Mouse (Mus musculus) midbrain, embryonic 13.5 days (tissue): ENCODE measurements around the gene Btbd11. TPM values are rescaled to one million over a fixed set of nuclear protein-coding genes. Genes with fewer than 3 reads are reported as not detected.
A peak's percentile ranks its signal among the peaks of the same experiment; 100 is the strongest.

Experiments
- ATAC-seq: fragments of 200-750 bp; cut with Nextera tagmentation; 2 replicates; pipeline ENCODE4 v1.8.0; 2017; ENCODE audit warnings: mild to moderate bottlenecking, moderate TSS enrichment, moderate library complexity
- H3K27ac ChIP-seq: fragments of 300-500 bp; sonication (generic); 2 replicates; pipeline ENCODE4 v1.5.1; 2015; ENCODE audit warnings: inconsistent platforms, mild to moderate bottlenecking, moderate library complexity
- H3K27me3 ChIP-seq: fragments of 300-500 bp; sonication (generic); 2 replicates; pipeline ENCODE4 v1.6.1; 2015; ENCODE audit warnings: mild to moderate bottlenecking, inconsistent platforms
- H3K36me3 ChIP-seq: fragments of 300-500 bp; sonication (generic); 2 replicates; pipeline ENCODE4 v1.6.1; 2015; ENCODE audit warnings: mild to moderate bottlenecking, inconsistent platforms
- H3K4me1 ChIP-seq: fragments of 300-500 bp; sonication (generic); replicated peaks from 2 replicates; pipeline ENCODE4 v1.6.1; 2015; ENCODE audit warnings: inconsistent platforms
- H3K4me2 ChIP-seq: fragments of 300-500 bp; sonication (generic); replicated peaks from 2 replicates; pipeline ENCODE4 v1.6.1; 2015; ENCODE audit warnings: moderate library complexity, mild to moderate bottlenecking, inconsistent platforms
- H3K4me3 ChIP-seq: fragments of 300-500 bp; sonication (generic); replicated peaks from 2 replicates; pipeline ENCODE4 v1.5.1; 2015; ENCODE audit warnings: mild to moderate bottlenecking, inconsistent platforms
- H3K9ac ChIP-seq: fragments of 300-500 bp; sonication (generic); replicated peaks from 2 replicates; pipeline ENCODE4 v1.6.1; 2015; ENCODE audit warnings: mild to moderate bottlenecking, inconsistent platforms
- H3K9me3 ChIP-seq: fragments of 300-500 bp; sonication (generic); 2 replicates; pipeline ENCODE4 v1.6.1; 2016; ENCODE audit warnings: mild to moderate bottlenecking, inconsistent platforms
- WGBS: fragments of 180-500 bp; shearing (Covaris S2); methylation state at CpG from one replicate; pipeline ENCODE4 v1.1.7; 2015; 5-methylcytosine and 5-hydroxymethylcytosine counted together
- polyA plus RNA-seq: library from polyadenylated mRNA; unstranded; fragments of >200 nt; fragmentation: Nextera tagmentation; extraction: Ambion mirVana; gene quantifications from 2 replicates; pipeline ENCODE4 v1.2.1, GENCODE M21; 2015

The Btbd11 gene
- polyA plus RNA-seq, 1 experiment from 2014 or later, result 10.7 TPM

DNA sequence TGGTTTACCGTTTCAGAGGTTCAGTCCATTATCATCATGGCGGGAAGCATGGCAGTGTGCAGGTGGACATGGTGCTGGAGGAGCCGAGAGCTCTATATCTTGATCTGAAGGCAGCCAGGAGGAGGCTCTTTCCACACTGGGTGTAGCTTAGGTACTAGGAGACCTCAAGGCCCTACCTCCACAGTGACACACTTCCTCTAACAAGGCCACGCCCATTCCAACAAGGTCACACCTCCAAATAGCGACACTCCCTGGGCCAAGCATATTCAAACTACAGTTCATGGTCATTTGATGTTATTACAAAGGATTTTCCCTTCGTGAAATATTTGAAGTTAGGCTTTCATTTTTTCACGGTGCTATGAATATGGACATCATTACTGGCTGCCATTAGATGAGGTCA, 3.6 kb upstream of the Btbd11 start:
- Histone ChIP-seq H3K4me2 (no peak overlapping the region), H3K4me1 (peaks cover 8% of the 10 kb centered on the region), H3K4me3 (no peak overlapping the region), H3K9me3 (no peaks in the 10 kb centered on the region), H3K27ac (no peak overlapping the region), H3K27me3 (0 out of 2 replicates have a peak, but pooled peaks cover 7% of the 10 kb centered on the region), H3K9ac (no peak overlapping the region), H3K36me3 (no peaks in the 10 kb centered on the region)
- no peak for ATAC-seq
- 92% methylated on average over 7 of the region's 7 CpGs for WGBS

DNA sequence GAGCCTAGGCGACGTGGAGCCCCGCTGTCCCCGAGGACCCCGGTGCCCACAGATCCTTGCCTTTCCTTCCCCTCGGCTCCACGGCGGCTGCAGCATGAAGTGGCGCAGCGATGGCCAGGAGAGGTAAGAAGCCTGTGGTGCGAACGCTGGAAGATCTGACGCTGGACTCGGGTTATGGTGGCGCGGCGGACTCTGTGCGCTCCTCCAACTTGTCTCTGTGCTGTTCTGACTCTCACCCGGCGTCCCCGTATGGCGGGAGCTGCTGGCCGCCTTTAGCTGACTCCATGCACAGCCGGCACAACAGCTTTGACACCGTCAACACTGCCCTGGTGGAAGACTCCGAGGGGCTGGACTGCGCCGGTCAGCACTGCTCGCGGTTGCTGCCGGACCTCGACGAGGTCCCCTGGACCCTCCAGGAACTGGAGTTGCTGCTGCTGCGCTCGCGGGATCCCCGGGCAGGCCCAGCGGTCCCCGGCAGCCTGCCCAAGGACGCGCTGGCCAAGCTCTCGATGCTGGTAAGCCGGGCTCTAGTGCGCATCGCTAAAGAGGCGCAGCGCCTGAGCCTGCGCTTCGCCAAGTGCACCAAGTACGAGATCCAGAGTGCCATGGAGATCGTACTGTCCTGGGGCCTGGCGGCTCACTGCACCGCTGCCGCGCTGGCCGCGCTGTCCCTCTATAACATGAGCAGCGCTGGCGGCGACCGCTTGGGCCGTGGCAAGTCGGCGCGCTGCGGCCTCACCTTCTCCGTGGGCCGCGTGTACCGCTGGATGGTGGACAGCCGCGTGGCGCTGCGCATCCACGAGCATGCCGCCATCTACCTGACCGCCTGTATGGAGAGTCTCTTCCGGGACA, 831 bp downstream of the Btbd11 start:
- Histone ChIP-seq H3K27me3 (peaks cover 12% of the 10 kb centered on the region; the same call in 1 of the 2 replicates), H3K9ac (peak overlapping the region; percentile 78), H3K4me1 (peaks cover 35% of the 10 kb centered on the region), H3K27ac (peak overlapping the region; percentile 74), H3K4me3 (peak overlapping the region; percentile 68), H3K36me3 (no peaks in the 10 kb centered on the region), H3K4me2 (peak overlapping the region; percentile 100), H3K9me3 (no peaks in the 10 kb centered on the region)
- WGBS, result under 1% methylated on average over 78 of the region's 78 CpGs
- ATAC-seq, result peak; percentile 28

DNA sequence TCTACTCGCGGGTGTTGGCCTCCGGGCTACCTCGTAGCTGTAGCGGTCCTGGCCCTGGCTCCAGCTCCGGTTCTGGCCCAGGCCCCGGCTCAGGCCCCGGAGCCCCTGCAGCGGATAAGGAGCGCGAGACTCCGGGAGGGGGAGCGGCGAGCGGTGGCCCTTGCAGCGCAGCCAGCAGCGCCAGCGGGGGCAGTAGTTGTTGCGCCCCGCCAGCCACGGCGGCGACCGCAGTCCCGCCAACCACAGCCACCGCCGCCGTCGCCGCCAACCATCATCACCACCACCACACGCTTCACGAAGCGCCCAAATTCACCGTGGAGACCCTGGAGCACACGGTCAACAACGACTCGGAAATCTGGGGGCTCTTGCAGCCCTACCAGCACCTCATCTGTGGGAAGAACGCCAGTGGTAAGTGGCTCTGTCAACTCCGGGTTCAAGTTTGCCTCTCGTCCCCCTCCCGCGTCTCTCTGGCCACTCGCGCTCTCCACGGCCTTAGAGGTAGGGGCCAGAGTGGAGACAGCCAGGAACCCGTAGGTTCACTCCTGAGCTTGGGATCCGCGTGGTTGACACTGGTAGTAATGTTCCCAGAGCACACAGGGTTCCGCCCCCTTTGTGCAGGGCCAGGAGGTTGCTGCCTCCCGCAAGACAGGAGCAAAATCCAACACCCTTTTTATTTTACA, 1.6 kb downstream of the Btbd11 start:
- Histone ChIP-seq H3K27me3 (peaks cover 12% of the 10 kb centered on the region; the same call in 1 of the 2 replicates), H3K4me2 (peak overlapping the region; percentile 100), H3K4me3 (peak overlapping the region; percentile 68), H3K9me3 (no peaks in the 10 kb centered on the region), H3K9ac (peak overlapping the region; percentile 78), H3K36me3 (no peaks in the 10 kb centered on the region), H3K27ac (peak overlapping the region; percentile 30; the same call in 1 of the 2 replicates), H3K4me1 (peaks cover 36% of the 10 kb centered on the region)
- WGBS, result under 1% methylated on average over 50 of the region's 50 CpGs
- peak; percentile 8; the same call in 1 of the 2 replicates for ATAC-seq

DNA sequence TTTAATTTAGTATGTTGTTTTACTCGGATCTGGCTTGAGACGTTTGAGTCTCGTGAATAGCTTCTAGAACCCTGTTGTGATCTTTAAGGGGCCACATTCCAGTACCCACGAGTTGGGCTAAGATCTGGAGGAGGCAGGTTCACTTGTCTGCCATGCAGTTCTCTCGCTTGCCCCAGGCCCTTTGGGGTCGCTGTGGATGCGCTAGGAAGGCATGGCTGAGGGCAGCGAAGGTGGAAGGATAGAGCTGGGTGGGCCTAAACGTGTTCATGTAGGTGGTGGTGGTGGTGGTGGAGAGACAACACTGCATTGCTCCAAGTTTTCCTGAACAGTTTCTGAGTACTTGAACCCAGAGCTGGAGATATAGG, 2.1 kb downstream of the Btbd11 start:
- WGBS, result 0% methylated on average over 9 of the region's 9 CpGs
- Histone ChIP-seq H3K27me3 (peaks cover 12% of the 10 kb centered on the region; the same call in 1 of the 2 replicates), H3K9ac (peak overlapping the region; percentile 78; the same call in 1 of the 2 replicates), H3K4me3 (peak overlapping the region; percentile 68), H3K4me2 (peak overlapping the region; percentile 100), H3K27ac (no peak overlapping the region), H3K9me3 (no peaks in the 10 kb centered on the region), H3K36me3 (no peaks in the 10 kb centered on the region), H3K4me1 (peaks cover 41% of the 10 kb centered on the region)
- ATAC-seq, result peak; percentile 28

DNA sequence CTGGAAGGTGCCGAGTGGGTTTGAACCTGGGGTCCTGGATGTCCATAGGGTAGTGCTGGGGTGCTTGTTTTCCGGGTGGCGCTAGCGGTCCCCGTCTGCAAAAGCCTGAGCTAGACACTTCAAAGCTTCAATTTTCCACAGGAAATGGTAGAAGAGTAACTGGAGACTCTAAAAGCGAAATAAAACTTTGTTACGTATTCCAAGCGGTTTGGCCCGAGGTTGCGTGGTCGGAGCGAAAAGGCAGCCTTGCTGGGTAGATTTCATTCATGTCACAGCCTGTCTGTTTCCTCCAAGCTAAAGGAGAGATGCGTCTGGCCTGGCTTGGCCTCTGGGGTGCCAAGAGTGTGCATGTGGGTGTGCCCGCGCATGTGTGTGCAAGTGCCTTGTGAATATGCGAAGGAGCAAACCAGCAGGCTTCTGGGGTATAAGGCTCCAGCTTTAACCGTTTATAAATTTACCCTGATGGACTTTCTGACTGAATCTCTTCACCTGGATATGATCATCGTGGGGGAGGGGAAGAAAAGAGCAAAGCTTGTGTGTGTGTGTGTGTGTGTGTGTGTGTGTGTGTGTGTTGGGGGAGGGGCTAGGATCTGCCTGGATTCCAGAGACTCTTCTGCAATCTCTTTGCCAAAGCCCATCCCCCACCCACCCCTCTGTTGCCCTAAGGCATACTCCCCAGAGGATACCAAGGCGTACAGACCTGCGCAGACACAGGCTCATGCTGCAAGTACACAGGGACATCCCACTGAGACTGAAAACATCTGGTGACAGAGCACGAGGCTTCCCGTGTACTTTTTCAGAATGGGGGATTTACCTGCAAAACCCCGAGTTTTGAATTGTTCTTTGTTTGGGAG, 2.9 kb downstream of the Btbd11 start:
- H3K9ac ChIP-seq, result no peak overlapping the region
- H3K27me3 ChIP-seq, result peaks cover 9% of the 10 kb centered on the region; the same call in 1 of the 2 replicates
- no peak for ATAC-seq
- no peaks in the 10 kb centered on the region for H3K9me3 ChIP-seq
- H3K27ac ChIP-seq, result no peak overlapping the region
- H3K4me1 ChIP-seq, result peaks cover 47% of the 10 kb centered on the region
- H3K36me3 ChIP-seq, result no peaks in the 10 kb centered on the region
- peak overlapping the region; percentile 68 for H3K4me3 ChIP-seq
- WGBS, result 50% methylated on average over 23 of the region's 23 CpGs
- H3K4me2 ChIP-seq, result peak overlapping the region; percentile 100

DNA sequence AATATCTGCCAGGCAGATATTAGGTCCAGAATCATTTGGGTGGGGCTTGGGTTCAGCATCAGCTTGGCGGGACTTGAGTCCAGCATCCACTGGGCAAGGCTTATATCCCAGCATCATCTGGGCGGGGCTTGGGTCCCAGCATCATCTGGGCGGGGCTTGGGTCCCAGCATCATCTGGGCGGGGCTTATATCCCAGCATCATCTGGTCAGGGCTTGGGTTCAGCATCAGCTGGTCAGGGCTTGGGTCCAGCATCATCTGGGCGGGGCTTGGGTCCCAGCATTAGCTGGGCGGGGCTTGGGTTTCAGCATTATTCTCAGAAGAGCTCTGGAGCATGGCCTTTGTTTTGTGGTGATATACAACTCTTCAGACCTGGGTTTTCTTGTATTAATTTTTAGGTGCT, 6.4 kb downstream of the Btbd11 start:
- WGBS, result 78% methylated on average over 6 of the region's 6 CpGs
- H3K9me3 ChIP-seq, result no peaks in the 10 kb centered on the region
- H3K4me3 ChIP-seq, result no peak overlapping the region
- ATAC-seq, result no peak
- H3K9ac ChIP-seq, result no peak overlapping the region
- no peak overlapping the region for H3K27ac ChIP-seq
- peaks cover 46% of the 10 kb centered on the region for H3K4me1 ChIP-seq
- no peaks in the 10 kb centered on the region for H3K36me3 ChIP-seq
- peaks cover 4% of the 10 kb centered on the region; the same call in 1 of the 2 replicates for H3K27me3 ChIP-seq
- H3K4me2 ChIP-seq, result no peak overlapping the region

DNA sequence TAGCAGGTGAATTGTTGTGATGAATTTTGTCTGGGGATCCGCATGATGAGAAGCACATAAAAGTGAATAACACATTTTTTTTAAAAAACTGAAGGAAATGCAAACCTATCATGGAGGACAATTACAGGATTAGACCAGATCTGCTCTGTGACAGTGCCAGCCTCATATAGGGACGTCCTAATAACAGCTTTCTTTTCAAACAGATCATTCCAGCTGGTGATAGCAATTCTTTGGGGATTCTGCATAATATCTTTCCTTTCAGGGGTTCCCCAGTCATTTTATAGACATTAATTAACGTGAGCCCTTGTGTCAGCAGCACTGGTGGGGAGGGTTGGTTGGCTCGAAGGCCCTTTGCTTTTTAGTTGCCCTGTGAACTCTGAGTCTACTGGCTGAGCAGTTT, 7.9 kb downstream of the Btbd11 start:
- Histone ChIP-seq H3K9ac (no peak overlapping the region), H3K36me3 (no peaks in the 10 kb centered on the region), H3K4me1 (peaks cover 31% of the 10 kb centered on the region), H3K4me3 (no peak overlapping the region), H3K27ac (no peak overlapping the region), H3K4me2 (no peak overlapping the region), H3K27me3 (no peaks in the 10 kb centered on the region), H3K9me3 (no peaks in the 10 kb centered on the region)
- ATAC-seq, result 0 out of 2 replicates have a peak, but pooled peaks have one; percentile 31
- WGBS, result 28% methylated on average over 4 of the region's 4 CpGs

DNA sequence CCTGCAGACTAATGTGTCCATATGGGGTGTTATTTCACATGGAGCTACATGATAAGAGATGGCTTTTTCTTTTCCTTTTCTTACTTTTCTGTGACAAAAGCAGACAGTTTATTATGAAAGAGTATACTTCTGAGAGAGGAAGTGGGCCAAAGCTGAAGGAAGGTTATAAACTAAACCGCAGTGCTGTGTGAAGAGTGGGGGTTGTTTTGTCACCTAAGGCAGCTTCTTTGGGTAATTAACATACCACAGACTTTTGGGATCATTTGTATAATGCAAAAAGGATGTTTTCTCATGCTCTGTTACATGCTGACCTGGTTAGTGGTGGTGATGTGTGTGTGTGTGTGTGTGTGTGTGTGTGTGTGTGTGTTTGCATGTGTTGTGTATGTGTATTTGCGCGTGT, 24.5 kb downstream of the Btbd11 start:
- no peaks in the 10 kb centered on the region for H3K9me3 ChIP-seq
- no peak for ATAC-seq
- no peaks in the 10 kb centered on the region for H3K27me3 ChIP-seq
- no peaks in the 10 kb centered on the region for H3K4me1 ChIP-seq
- no peak overlapping the region for H3K4me3 ChIP-seq
- H3K27ac ChIP-seq, result no peak overlapping the region
- no peak overlapping the region for H3K4me2 ChIP-seq
- 86% methylated on average over 3 of the region's 3 CpGs for WGBS
- H3K9ac ChIP-seq, result no peak overlapping the region
- H3K36me3 ChIP-seq, result no peaks in the 10 kb centered on the region

DNA sequence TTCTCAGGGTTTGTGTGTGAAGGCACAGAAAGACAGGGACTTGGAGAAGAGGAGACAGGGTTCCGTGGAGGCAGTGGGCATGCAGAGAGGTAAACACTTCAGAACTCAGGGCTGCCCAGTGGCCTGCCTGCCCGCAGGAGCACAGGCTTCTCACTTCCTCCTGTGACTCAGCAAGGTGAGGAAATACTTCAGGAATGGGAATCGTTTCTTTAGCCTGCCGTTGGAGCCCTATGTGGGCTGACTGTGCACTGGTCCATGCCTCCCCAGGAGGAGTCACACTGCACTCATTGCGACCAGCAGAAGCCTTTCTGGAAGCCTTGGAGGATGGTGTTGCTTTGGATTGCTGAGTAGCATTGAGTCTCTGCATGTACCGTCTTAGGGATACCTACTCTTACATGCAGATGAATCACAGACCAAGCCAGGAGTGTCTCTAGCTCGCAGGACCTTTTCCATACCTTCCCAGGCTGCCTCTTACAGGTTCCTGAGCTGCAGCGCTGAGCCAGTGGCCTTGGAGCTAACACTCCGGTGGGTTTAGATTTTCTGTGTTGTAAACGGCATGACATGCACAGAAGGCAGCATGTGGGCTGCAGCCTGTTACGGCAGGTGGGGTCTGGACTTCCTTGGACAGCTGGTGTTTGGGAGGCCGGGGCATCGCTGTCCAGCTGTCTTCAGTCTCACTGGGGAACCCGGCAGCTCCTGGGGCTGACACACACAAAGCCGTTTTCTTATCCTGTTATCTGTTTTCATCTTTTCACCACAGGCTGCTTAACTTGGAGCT, 34.4 kb downstream of the Btbd11 start:
- WGBS, result 48% methylated on average over 15 of the region's 15 CpGs
- ATAC-seq, result peak; percentile 79
- Histone ChIP-seq H3K27ac (peak overlapping the region; percentile 1), H3K9ac (no peak overlapping the region), H3K36me3 (no peaks in the 10 kb centered on the region), H3K27me3 (no peaks in the 10 kb centered on the region), H3K4me2 (peak overlapping the region; percentile 14; the same call in 1 of the 2 replicates), H3K4me1 (peaks cover 19% of the 10 kb centered on the region), H3K4me3 (no peak overlapping the region), H3K9me3 (no peaks in the 10 kb centered on the region)

DNA sequence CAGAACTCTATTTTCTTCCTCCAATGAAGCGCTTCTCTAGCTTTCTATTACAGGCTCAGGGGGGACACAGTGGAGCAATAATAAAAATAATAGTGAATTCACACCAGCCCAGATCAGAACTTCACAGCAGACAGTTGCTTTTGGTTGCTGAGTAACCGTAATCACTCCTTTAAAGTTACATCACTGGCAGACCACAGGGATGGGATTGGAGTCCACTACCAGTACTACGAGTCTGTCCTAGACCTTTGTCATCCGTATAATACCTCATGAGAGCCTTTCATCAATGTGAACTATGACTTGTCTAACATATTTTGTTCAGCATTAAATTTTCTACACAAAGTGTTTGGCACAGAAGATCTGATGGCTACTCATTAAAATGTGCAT, 35.0 kb downstream of the Btbd11 start:
- peak overlapping the region; percentile 1 for H3K27ac ChIP-seq

DNA sequence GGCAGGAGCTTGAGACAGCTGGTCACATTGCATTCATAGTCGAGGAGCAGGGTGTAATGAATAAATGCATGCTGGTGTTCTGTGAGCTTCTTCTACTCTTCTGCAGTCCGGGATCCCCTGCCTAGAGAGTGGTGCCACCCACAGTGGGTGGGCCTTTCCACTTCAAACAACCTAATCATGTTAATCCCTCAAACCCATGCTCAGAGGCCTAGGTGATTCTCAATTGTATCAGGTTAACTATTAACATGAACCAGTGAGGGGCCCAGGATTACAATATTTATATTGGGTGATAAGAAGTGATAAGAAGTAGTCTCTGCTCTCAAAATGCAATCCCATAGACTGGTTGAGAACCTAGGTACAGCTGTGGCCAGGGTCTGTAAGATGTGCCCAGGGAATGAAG, 39.1 kb downstream of the Btbd11 start:
- ATAC-seq, result no peak
- no peak overlapping the region for H3K27ac ChIP-seq
- no peak overlapping the region for H3K4me2 ChIP-seq
- 71% methylated on average over 2 of the region's 2 CpGs for WGBS
- no peaks in the 10 kb centered on the region for H3K27me3 ChIP-seq
- no peak overlapping the region for H3K9ac ChIP-seq
- H3K9me3 ChIP-seq, result no peaks in the 10 kb centered on the region; the same call in 1 of the 2 replicates
- no peaks in the 10 kb centered on the region for H3K36me3 ChIP-seq
- H3K4me3 ChIP-seq, result no peak overlapping the region
- H3K4me1 ChIP-seq, result peaks cover 16% of the 10 kb centered on the region

More for the DNA sequence above, 35.0 kb downstream of the Btbd11 start:
- peak; percentile 62 for ATAC-seq
- Histone ChIP-seq H3K27me3 (no peaks in the 10 kb centered on the region), H3K4me2 (peak overlapping the region; percentile 14; the same call in 1 of the 2 replicates), H3K9ac (no peak overlapping the region), H3K4me3 (no peak overlapping the region), H3K4me1 (peaks cover 19% of the 10 kb centered on the region), H3K36me3 (no peaks in the 10 kb centered on the region), H3K9me3 (no peaks in the 10 kb centered on the region)
- WGBS, result 28% methylated on average over 4 of the region's 4 CpGs
